Mouse (Mus musculus) liver, adult 2 months (tissue): Measurements from ENCODE around the gene Npc2. TPM values are rescaled to one million over a fixed set of nuclear protein-coding genes. Genes with fewer than 3 reads are reported as not detected.

Experiments used
- DNase-seq: peaks from one replicate; pipeline ENCODE4 v3.0.0-alpha.2; 2011; ENCODE audit warnings: low read depth, low spot score; ENCODE audit errors: extremely low read depth
- H3K27ac ChIP-seq: fragments of 200-500 bp; replicated peaks from 2 replicates; pipeline ENCODE4 v1.5.1; 2012; ENCODE audit warnings: low read depth, mild to moderate bottlenecking, control low read depth, inconsistent platforms, low read length; ENCODE audit not compliant: insufficient read depth
- H3K27me3 ChIP-seq: fragments of 200-500 bp; 2 replicates; pipeline ENCODE4 v1.6.1; 2012; ENCODE audit warnings: mild to moderate bottlenecking, moderate library complexity, low read length, inconsistent platforms; ENCODE audit not compliant: control insufficient read depth, insufficient read depth
- H3K36me3 ChIP-seq: fragments of 200-500 bp; 2 replicates; pipeline ENCODE4 v1.6.1; 2012; ENCODE audit warnings: low read length, inconsistent platforms; ENCODE audit not compliant: control insufficient read depth, insufficient read depth
- H3K4me1 ChIP-seq: fragments of 200-500 bp; 2 replicates; pipeline ENCODE4 v1.6.1; 2011; ENCODE audit warnings: low read length; ENCODE audit not compliant: control insufficient read depth, insufficient read depth
- H3K4me3 ChIP-seq: fragments of 200-500 bp; 2 replicates; pipeline ENCODE4 v1.5.1; 2011; ENCODE audit warnings: low read depth, mild to moderate bottlenecking, control low read depth, low read length, moderate library complexity; ENCODE audit not compliant: insufficient read depth
- H3K79me2 ChIP-seq: fragments of 200-500 bp; 2 replicates; pipeline ENCODE4 v1.6.1; 2012; ENCODE audit warnings: inconsistent platforms, mild to moderate bottlenecking, low read length, moderate library complexity; ENCODE audit not compliant: control insufficient read depth, insufficient read depth
- H3K9ac ChIP-seq: fragments of 200-500 bp; 2 replicates; pipeline ENCODE4 v1.6.1; 2012; ENCODE audit warnings: low read depth, mild to moderate bottlenecking, control low read depth, inconsistent platforms, low read length
- CTCF ChIP-seq: fragments of 200-500 bp; IDR thresholded peaks from 2 replicates; pipeline ENCODE4 v1.5.1; 2011; ENCODE audit warnings: low read depth, low read length, control low read depth
- POLR2A ChIP-seq: fragments of 200-500 bp; IDR thresholded peaks from 2 replicates; pipeline ENCODE4 v1.6.1; 2011; ENCODE audit warnings: low read length, control low read depth; ENCODE audit not compliant: insufficient read depth; ENCODE audit errors: extremely low read depth
- WGBS: fragments of 180-500 bp; shearing (Covaris S2); methylation state at CpG from one replicate; pipeline ENCODE4 v1.1.7; 2018; 5-methylcytosine and 5-hydroxymethylcytosine counted together
- polyA plus RNA-seq: library from polyadenylated mRNA; depleted of rRNA; stranded (reverse); fragments of >200 nt; gene quantifications from 2 replicates; pipeline ENCODE4 v1.2.3, GENCODE M21; 2012
- total RNA-seq: library from RNA; depleted of rRNA; stranded (reverse); fragments of >200 nt; gene quantifications from 2 replicates; pipeline ENCODE4 v1.2.3, GENCODE M21; 2014

The Npc2 gene
- total and polyA plus RNA-seq, 2 experiments = 40.2 to 85.8 TPM

- 65% methylated on average over 1 of the region's 1 CpGs for WGBS
- no peak overlapping the region for H3K27ac ChIP-seq
- no peak overlapping the region for H3K9ac ChIP-seq
Observed at GRCm38 (mm10) chr12:84806010-84806409, 33.1 kb upstream of the Npc2 start.

GRCm38 (mm10) chr12:84805228-84805842 is 32.4 kb upstream of the Npc2 start:
- 78% methylated on average over 9 of the region's 9 CpGs for WGBS

More at GRCm38 (mm10) chr12:84806010-84806409, 33.1 kb upstream of the Npc2 start:
- no peaks in the 10 kb centered on the region for H3K36me3 ChIP-seq
- H3K4me1 ChIP-seq = peaks cover 6% of the 10 kb centered on the region
- H3K79me2 ChIP-seq = no peaks in the 10 kb centered on the region
- DNase-seq = peak; percentile 18
- H3K27me3 ChIP-seq = no peaks in the 10 kb centered on the region
- TF ChIP-seq POLR2A (no peak), CTCF (no peak)
- H3K4me3 ChIP-seq = no peak overlapping the region

GRCm38 (mm10) chr12:84802625-84803024 is 29.7 kb upstream of the Npc2 start:
- 0 out of 2 replicates have a peak, but pooled peaks cover 2% of the 10 kb centered on the region for H3K27me3 ChIP-seq
- 86% methylated on average over 3 of the region's 3 CpGs for WGBS
- TF ChIP-seq POLR2A = no peak
- TF ChIP-seq CTCF = no peak
- H3K4me1 ChIP-seq = peaks cover 6% of the 10 kb centered on the region
- DNase-seq = no peak
- no peaks in the 10 kb centered on the region for H3K79me2 ChIP-seq
- no peak overlapping the region for H3K9ac ChIP-seq
- no peaks in the 10 kb centered on the region for H3K36me3 ChIP-seq
- H3K4me3 ChIP-seq = no peak overlapping the region
- no peak overlapping the region for H3K27ac ChIP-seq

More at GRCm38 (mm10) chr12:84805228-84805842, 32.4 kb upstream of the Npc2 start:
- no peak overlapping the region for H3K4me3 ChIP-seq
- no peak overlapping the region for H3K9ac ChIP-seq
- H3K36me3 ChIP-seq = no peaks in the 10 kb centered on the region
- no peak overlapping the region for H3K27ac ChIP-seq
- no peaks in the 10 kb centered on the region for H3K79me2 ChIP-seq
- TF ChIP-seq CTCF = no peak
- TF ChIP-seq POLR2A = no peak
- H3K27me3 ChIP-seq = no peaks in the 10 kb centered on the region
- no peak for DNase-seq
- H3K4me1 ChIP-seq = peaks cover 6% of the 10 kb centered on the region

DNA sequence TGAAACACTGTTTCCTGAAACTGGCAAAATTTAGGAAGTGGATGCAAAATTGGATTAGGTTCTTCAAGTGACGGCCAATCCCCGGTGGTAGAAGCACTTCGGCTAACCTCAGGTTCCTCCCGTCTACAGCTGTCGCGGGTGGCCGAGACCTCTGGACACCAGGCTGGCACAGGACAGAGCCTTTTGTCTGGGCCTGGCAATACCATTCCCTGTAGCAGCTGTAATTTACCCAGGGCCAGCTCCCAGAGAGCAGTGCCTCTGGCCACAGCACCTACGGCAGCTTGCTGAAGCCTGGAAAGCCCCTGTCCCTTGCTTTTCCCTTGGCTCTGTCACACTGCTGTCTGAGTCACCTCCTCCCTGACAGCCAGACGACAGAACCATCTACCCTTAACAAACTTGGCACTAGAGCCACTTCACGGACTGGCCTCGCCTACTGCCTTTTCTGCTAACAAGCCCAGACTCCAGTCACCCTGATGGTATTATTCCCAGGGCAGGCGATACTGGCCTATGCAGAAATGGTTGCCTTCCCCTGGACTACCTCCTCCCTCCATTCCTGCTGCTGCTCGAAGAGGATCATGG is 28.7 kb upstream of the Npc2 start:
- no peak overlapping the region for H3K9ac ChIP-seq
- H3K27ac ChIP-seq = no peak overlapping the region
- no peak for TF ChIP-seq CTCF
- TF ChIP-seq POLR2A = no peak
- DNase-seq = no peak
- H3K4me1 ChIP-seq = peaks cover 3% of the 10 kb centered on the region
- H3K36me3 ChIP-seq = no peaks in the 10 kb centered on the region
- 85% methylated on average over 13 of the region's 13 CpGs for WGBS
- H3K27me3 ChIP-seq = 0 out of 2 replicates have a peak, but pooled peaks cover 2% of the 10 kb centered on the region
- H3K79me2 ChIP-seq = no peaks in the 10 kb centered on the region
- no peak overlapping the region for H3K4me3 ChIP-seq

GRCm38 (mm10) chr12:84800419-84800818 is 27.5 kb upstream of the Npc2 start:
- Histone ChIP-seq H3K27ac (no peak overlapping the region), H3K4me1 (no peaks in the 10 kb centered on the region), H3K79me2 (no peaks in the 10 kb centered on the region), H3K27me3 (0 out of 2 replicates have a peak, but pooled peaks cover 2% of the 10 kb centered on the region), H3K9ac (no peak overlapping the region), H3K36me3 (no peaks in the 10 kb centered on the region), H3K4me3 (no peak overlapping the region)
- no peak for DNase-seq
- TF ChIP-seq POLR2A (no peak), CTCF (no peak)
- WGBS = 75% methylated on average over 4 of the region's 4 CpGs

DNA sequence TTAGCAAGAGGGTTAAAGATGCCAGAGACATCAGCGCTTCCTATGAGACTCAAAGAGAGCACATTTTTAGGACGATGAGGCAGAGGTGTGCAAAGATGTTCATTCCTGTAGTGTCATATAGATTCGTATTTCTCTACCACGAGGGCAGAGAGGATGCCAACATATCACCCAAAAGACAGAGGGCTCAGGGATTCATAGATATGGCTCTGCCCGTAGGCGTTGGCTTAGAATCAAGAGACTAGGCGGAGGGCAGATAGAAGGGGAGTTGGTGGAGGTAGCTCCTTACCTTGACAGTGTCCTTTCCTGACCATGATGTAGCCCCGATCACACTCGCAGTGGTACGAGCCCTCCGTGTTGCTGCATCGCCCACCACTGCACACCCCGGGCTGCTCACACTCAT is 26.1 kb upstream of the Npc2 start:
- 93% methylated on average over 13 of the region's 13 CpGs for WGBS

More for the DNA sequence above, 26.1 kb upstream of the Npc2 start:
- TF ChIP-seq POLR2A (no peak), CTCF (no peak)
- Histone ChIP-seq H3K27ac (no peak overlapping the region), H3K36me3 (no peaks in the 10 kb centered on the region), H3K27me3 (0 out of 2 replicates have a peak, but pooled peaks cover 2% of the 10 kb centered on the region), H3K9ac (no peak overlapping the region), H3K4me3 (no peak overlapping the region), H3K79me2 (no peaks in the 10 kb centered on the region), H3K4me1 (no peaks in the 10 kb centered on the region)
- DNase-seq = no peak
